Mouse (Mus musculus) heart, embryonic 14.5 days (tissue): Measurements from ENCODE around the gene Gm49337. TPM values are rescaled to one million over a fixed set of nuclear protein-coding genes. Genes with fewer than 3 reads are reported as not detected.
A peak's percentile ranks its signal among the peaks of the same experiment; 100 is the strongest.

Experiments
- ATAC-seq: fragments of 200-750 bp; cut with Nextera tagmentation; 2 replicates; pipeline ENCODE4 v1.8.0; 2017; ENCODE audit warnings: low read depth, moderate TSS enrichment; ENCODE audit not compliant: insufficient number of reproducible peaks, insufficient read depth, low FRiP score
- H3K27ac ChIP-seq, 2 experiments: fragments of 200-500 bp in 1 of 2; fragments of 300-500 bp in 1 of 2; sonication (generic) in 1 of 2; replicated peaks in 1 of 2; 2 replicates each; pipeline ENCODE4 v1.5.1; 2012 to 2014; ENCODE audit warnings: low read depth in 2 of 2, low read length in 2 of 2, control low read depth in 1 of 2, mild to moderate bottlenecking in 1 of 2, mixed read lengths in 1 of 2; ENCODE audit not compliant: control insufficient read depth in 1 of 2, insufficient read depth in 1 of 2
- H3K27me3 ChIP-seq: fragments of 300-500 bp; sonication (generic); 2 replicates; pipeline ENCODE4 v1.6.1; 2014; ENCODE audit warnings: mild to moderate bottlenecking, low read length, control low read depth; ENCODE audit not compliant: control insufficient read depth, insufficient read depth
- H3K36me3 ChIP-seq: fragments of 300-500 bp; sonication (generic); 2 replicates; pipeline ENCODE4 v1.6.1; 2014; ENCODE audit warnings: mild to moderate bottlenecking, control low read depth, low read length, mixed read lengths; ENCODE audit not compliant: control insufficient read depth, insufficient read depth
- H3K4me1 ChIP-seq, 2 experiments: fragments of 200-500 bp in 1 of 2; fragments of 300-500 bp in 1 of 2; sonication (generic) in 1 of 2; 2 replicates each; pipeline ENCODE4 v1.6.1; 2012 to 2014; ENCODE audit warnings: low read length in 2 of 2, control low read depth in 1 of 2, mixed read lengths in 1 of 2; ENCODE audit not compliant: control insufficient read depth in 2 of 2, insufficient read depth in 2 of 2
- H3K4me2 ChIP-seq: fragments of 300-500 bp; sonication (generic); 2 replicates; pipeline ENCODE4 v1.6.1; 2014; ENCODE audit warnings: mild to moderate bottlenecking, low read length
- H3K4me3 ChIP-seq, 2 experiments: fragments of 200-500 bp in 1 of 2; fragments of 300-500 bp in 1 of 2; sonication (generic) in 1 of 2; 2 replicates each; pipeline ENCODE4 v1.5.1; 2012 to 2014; ENCODE audit warnings: low read length in 2 of 2, mild to moderate bottlenecking in 2 of 2, control low read depth in 1 of 2, low read depth in 1 of 2, moderate library complexity in 1 of 2; ENCODE audit not compliant: control insufficient read depth in 1 of 2, insufficient read depth in 1 of 2
- H3K9ac ChIP-seq: fragments of 300-500 bp; sonication (generic); 2 replicates; pipeline ENCODE4 v1.6.1; 2014; ENCODE audit warnings: mild to moderate bottlenecking, low read length
- H3K9me3 ChIP-seq: fragments of 300-500 bp; sonication (generic); 2 replicates; pipeline ENCODE4 v1.6.1; 2016; ENCODE audit warnings: low read length, control low read depth; ENCODE audit not compliant: control insufficient read depth
- WGBS: fragments of 180-500 bp; shearing (Covaris S2); extraction: QIAGEN DNeasy Blood & Tissue Kit; methylation state at CpG from one replicate; pipeline ENCODE4 v1.1.7; 2014; 5-methylcytosine and 5-hydroxymethylcytosine counted together
- polyA plus RNA-seq: library from polyadenylated mRNA; unstranded; fragments of >200 nt; fragmentation: Nextera tagmentation; extraction: Ambion mirVana; gene quantifications from 2 replicates; pipeline ENCODE4 v1.2.1, GENCODE M21; 2014

The Gm49337 gene
- polyA plus RNA-seq, 1 experiment from 2014 or later, result not detected

- Histone ChIP-seq H3K4me3 (no peak overlapping the region), H3K9me3 (no peaks in the 10 kb centered on the region), H3K4me2 (no peak overlapping the region), H3K9ac (no peak overlapping the region), H3K36me3 (no peaks in the 10 kb centered on the region), H3K27me3 (no peaks in the 10 kb centered on the region), H3K4me1 (peaks cover 4% of the 10 kb centered on the region in 2 experiments; a peak in 2 of 4 replicates), H3K27ac (no peak overlapping the region)
- ATAC-seq, result no peak
- WGBS, result 45% methylated on average over 4 of the region's 4 CpGs
These were observed 19.2 kb downstream of the Gm49337 start for GRCm38 (mm10) chr4:116192286-116192835.

- Histone ChIP-seq H3K27me3 (no peaks in the 10 kb centered on the region), H3K4me3 (no peak overlapping the region), H3K9ac (no peak overlapping the region), H3K4me2 (no peak overlapping the region), H3K4me1 (peaks cover 4% of the 10 kb centered on the region in 2 experiments; a peak in 2 of 4 replicates), H3K36me3 (no peaks in the 10 kb centered on the region), H3K9me3 (no peaks in the 10 kb centered on the region), H3K27ac (no peak overlapping the region)
- no peak for ATAC-seq
- WGBS, result 33% methylated on average over 9 of the region's 9 CpGs
These were observed 20.6 kb downstream of the Gm49337 start for GRCm38 (mm10) chr4:116193583-116194383.

GRCm38 (mm10) chr4:116198422-116198821, 25.2 kb downstream of the Gm49337 start:
- WGBS, result 80% methylated on average over 2 of the region's 2 CpGs
- H3K36me3 ChIP-seq, result no peaks in the 10 kb centered on the region

GRCm38 (mm10) chr4:116204422-116204821, 31.2 kb downstream of the Gm49337 start:
- H3K27me3 ChIP-seq, result no peaks in the 10 kb centered on the region
- H3K9me3 ChIP-seq, result no peaks in the 10 kb centered on the region
- H3K4me3 ChIP-seq, result no peak overlapping the region
- H3K36me3 ChIP-seq, result no peaks in the 10 kb centered on the region
- 51% methylated on average over 3 of the region's 3 CpGs for WGBS
- H3K4me1 ChIP-seq, result no peaks in the 10 kb centered on the region
- H3K27ac ChIP-seq, result no peak overlapping the region
- H3K4me2 ChIP-seq, result no peak overlapping the region
- no peak for ATAC-seq
- no peak overlapping the region for H3K9ac ChIP-seq

More at GRCm38 (mm10) chr4:116198422-116198821, 25.2 kb downstream of the Gm49337 start:
- Histone ChIP-seq H3K4me2 (no peak overlapping the region), H3K9ac (no peak overlapping the region), H3K27me3 (no peaks in the 10 kb centered on the region), H3K4me3 (no peak overlapping the region), H3K4me1 (peaks cover 4% of the 10 kb centered on the region in 2 experiments; a peak in 2 of 4 replicates), H3K9me3 (no peaks in the 10 kb centered on the region), H3K27ac (no peak overlapping the region)
- ATAC-seq, result no peak

- no peak for ATAC-seq
- Histone ChIP-seq H3K9ac (no peak overlapping the region), H3K36me3 (no peaks in the 10 kb centered on the region), H3K4me1 (no peaks in the 10 kb centered on the region), H3K27me3 (no peaks in the 10 kb centered on the region), H3K4me3 (no peak overlapping the region), H3K27ac (no peak overlapping the region), H3K4me2 (no peak overlapping the region), H3K9me3 (no peaks in the 10 kb centered on the region)
- WGBS, result 73% methylated on average over 4 of the region's 4 CpGs
These were observed 33.3 kb downstream of the Gm49337 start for GRCm38 (mm10) chr4:116206531-116206930.

- no peak overlapping the region for H3K4me3 ChIP-seq
- WGBS, result 75% methylated on average over 1 of the region's 1 CpGs
- no peaks in the 10 kb centered on the region for H3K4me1 ChIP-seq
- H3K9me3 ChIP-seq, result no peaks in the 10 kb centered on the region
- no peaks in the 10 kb centered on the region for H3K36me3 ChIP-seq
- H3K27me3 ChIP-seq, result no peaks in the 10 kb centered on the region
- ATAC-seq, result no peak
- no peak overlapping the region for H3K27ac ChIP-seq
- H3K9ac ChIP-seq, result no peak overlapping the region
- H3K4me2 ChIP-seq, result no peak overlapping the region
These were observed 35.7 kb downstream of the Gm49337 start for GRCm38 (mm10) chr4:116208891-116209290.

- no peak overlapping the region for H3K4me3 ChIP-seq
- H3K4me2 ChIP-seq, result no peak overlapping the region
- H3K27me3 ChIP-seq, result no peaks in the 10 kb centered on the region
- H3K36me3 ChIP-seq, result no peaks in the 10 kb centered on the region
- H3K4me1 ChIP-seq, result peaks cover 3 to 18% of the 10 kb centered on the region in 2 experiments; a peak in 3 of 4 replicates
- no peak overlapping the region for H3K9ac ChIP-seq
- no peak for ATAC-seq
- H3K27ac ChIP-seq, result peak overlapping the region; percentile 17 to 25; a peak in 1 of 4 replicates
- WGBS, result 87% methylated on average over 2 of the region's 2 CpGs
- H3K9me3 ChIP-seq, result no peaks in the 10 kb centered on the region
These were observed 42.9 kb downstream of the Gm49337 start for GRCm38 (mm10) chr4:116215895-116216605.
